Mouse (Mus musculus) liver, adult 2 months (tissue): ENCODE data around the gene Emid1. TPM values are rescaled to one million over a fixed set of nuclear protein-coding genes. Genes with fewer than 3 reads are reported as not detected.

Experiments used
- DNase-seq: peaks from one replicate; pipeline ENCODE4 v3.0.0-alpha.2; 2011; ENCODE audit warnings: low read depth, low spot score; ENCODE audit errors: extremely low read depth
- H3K27ac ChIP-seq: fragments of 200-500 bp; replicated peaks from 2 replicates; pipeline ENCODE4 v1.5.1; 2012; ENCODE audit warnings: low read depth, mild to moderate bottlenecking, control low read depth, inconsistent platforms, low read length; ENCODE audit not compliant: insufficient read depth
- H3K27me3 ChIP-seq: fragments of 200-500 bp; 2 replicates; pipeline ENCODE4 v1.6.1; 2012; ENCODE audit warnings: mild to moderate bottlenecking, moderate library complexity, low read length, inconsistent platforms; ENCODE audit not compliant: control insufficient read depth, insufficient read depth
- H3K36me3 ChIP-seq: fragments of 200-500 bp; 2 replicates; pipeline ENCODE4 v1.6.1; 2012; ENCODE audit warnings: low read length, inconsistent platforms; ENCODE audit not compliant: control insufficient read depth, insufficient read depth
- H3K4me1 ChIP-seq: fragments of 200-500 bp; 2 replicates; pipeline ENCODE4 v1.6.1; 2011; ENCODE audit warnings: low read length; ENCODE audit not compliant: control insufficient read depth, insufficient read depth
- H3K4me3 ChIP-seq: fragments of 200-500 bp; 2 replicates; pipeline ENCODE4 v1.5.1; 2011; ENCODE audit warnings: low read depth, mild to moderate bottlenecking, control low read depth, low read length, moderate library complexity; ENCODE audit not compliant: insufficient read depth
- H3K79me2 ChIP-seq: fragments of 200-500 bp; 2 replicates; pipeline ENCODE4 v1.6.1; 2012; ENCODE audit warnings: inconsistent platforms, mild to moderate bottlenecking, low read length, moderate library complexity; ENCODE audit not compliant: control insufficient read depth, insufficient read depth
- H3K9ac ChIP-seq: fragments of 200-500 bp; 2 replicates; pipeline ENCODE4 v1.6.1; 2012; ENCODE audit warnings: low read depth, mild to moderate bottlenecking, control low read depth, inconsistent platforms, low read length
- CTCF ChIP-seq: fragments of 200-500 bp; IDR thresholded peaks from 2 replicates; pipeline ENCODE4 v1.5.1; 2011; ENCODE audit warnings: low read depth, low read length, control low read depth
- POLR2A ChIP-seq: fragments of 200-500 bp; IDR thresholded peaks from 2 replicates; pipeline ENCODE4 v1.6.1; 2011; ENCODE audit warnings: low read length, control low read depth; ENCODE audit not compliant: insufficient read depth; ENCODE audit errors: extremely low read depth
- WGBS: fragments of 180-500 bp; shearing (Covaris S2); methylation state at CpG from one replicate; pipeline ENCODE4 v1.1.7; 2018; 5-methylcytosine and 5-hydroxymethylcytosine counted together
- polyA plus RNA-seq: library from polyadenylated mRNA; depleted of rRNA; stranded (reverse); fragments of >200 nt; gene quantifications from 2 replicates; pipeline ENCODE4 v1.2.3, GENCODE M21; 2012
- total RNA-seq: library from RNA; depleted of rRNA; stranded (reverse); fragments of >200 nt; gene quantifications from 2 replicates; pipeline ENCODE4 v1.2.3, GENCODE M21; 2014

Emid1 gene
- total and polyA plus RNA-seq, 2 experiments = 0.28 to 0.65 TPM

DNA sequence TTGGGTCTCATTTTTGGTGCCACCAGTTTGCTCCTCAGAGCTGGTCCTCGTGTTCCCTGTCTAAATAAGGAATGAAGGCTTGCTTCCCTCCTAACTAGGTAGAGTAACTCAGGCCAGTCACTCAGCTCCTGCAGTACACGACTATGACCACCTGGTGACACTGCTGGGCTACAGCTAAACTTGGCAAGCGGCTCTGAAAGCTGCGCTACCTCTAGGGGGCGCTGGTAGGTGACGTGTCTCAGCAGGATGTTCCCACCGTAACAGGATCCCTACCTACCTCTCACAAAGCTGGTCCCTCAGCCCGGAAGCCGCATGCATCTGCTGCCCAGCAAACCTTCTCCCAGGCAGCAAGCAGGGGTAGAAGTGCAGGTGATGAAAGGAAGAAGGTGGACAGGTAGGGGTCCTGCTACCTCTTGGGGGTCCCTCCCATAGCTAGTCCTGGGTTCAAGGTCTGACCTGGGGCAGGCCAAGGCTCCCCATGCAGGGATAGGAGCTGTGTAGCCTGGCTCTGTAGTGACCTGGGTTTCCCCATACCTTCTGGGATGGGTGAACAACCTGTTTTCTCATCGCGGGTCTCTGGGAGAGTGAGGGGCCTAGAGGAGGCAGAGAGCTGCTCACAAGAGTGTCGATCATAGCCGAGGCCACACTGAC, 37.0 kb downstream of the Emid1 start:
- Histone ChIP-seq H3K4me3 (no peak overlapping the region), H3K27me3 (no peaks in the 10 kb centered on the region), H3K79me2 (no peaks in the 10 kb centered on the region), H3K9ac (no peak overlapping the region), H3K27ac (no peak overlapping the region), H3K36me3 (no peaks in the 10 kb centered on the region), H3K4me1 (no peaks in the 10 kb centered on the region)
- peak; percentile 59 for DNase-seq
- 29% methylated on average over 13 of the region's 13 CpGs for WGBS
- TF ChIP-seq CTCF (peak; percentile 100), POLR2A (no peak)

DNA sequence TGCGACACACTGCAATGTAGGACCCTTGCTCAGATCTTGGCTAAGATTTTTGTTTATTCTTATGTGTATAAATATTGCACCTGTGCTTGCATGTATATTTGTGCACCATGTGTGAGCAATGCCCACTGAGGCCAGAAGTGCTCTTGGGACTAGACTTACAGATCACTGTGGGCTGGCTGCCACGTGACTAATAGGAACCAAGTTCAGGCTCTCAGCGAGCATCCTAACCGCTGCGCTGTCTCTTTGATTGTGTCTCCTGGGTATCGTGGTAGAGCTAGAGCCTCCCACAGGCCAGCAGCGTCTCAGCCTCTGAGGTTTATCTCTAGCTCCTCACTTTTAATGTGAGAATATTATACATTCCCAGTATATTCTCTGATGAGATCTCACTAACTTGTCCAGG, 38.4 kb downstream of the Emid1 start:
- H3K27me3 ChIP-seq = no peaks in the 10 kb centered on the region
- no peak overlapping the region for H3K4me3 ChIP-seq
- H3K27ac ChIP-seq = no peak overlapping the region
- H3K9ac ChIP-seq = no peak overlapping the region
- 93% methylated on average over 7 of the region's 7 CpGs for WGBS
- H3K36me3 ChIP-seq = no peaks in the 10 kb centered on the region
- no peaks in the 10 kb centered on the region for H3K4me1 ChIP-seq
- TF ChIP-seq CTCF = no peak
- TF ChIP-seq POLR2A = no peak
- no peak for DNase-seq
- no peaks in the 10 kb centered on the region for H3K79me2 ChIP-seq

DNA sequence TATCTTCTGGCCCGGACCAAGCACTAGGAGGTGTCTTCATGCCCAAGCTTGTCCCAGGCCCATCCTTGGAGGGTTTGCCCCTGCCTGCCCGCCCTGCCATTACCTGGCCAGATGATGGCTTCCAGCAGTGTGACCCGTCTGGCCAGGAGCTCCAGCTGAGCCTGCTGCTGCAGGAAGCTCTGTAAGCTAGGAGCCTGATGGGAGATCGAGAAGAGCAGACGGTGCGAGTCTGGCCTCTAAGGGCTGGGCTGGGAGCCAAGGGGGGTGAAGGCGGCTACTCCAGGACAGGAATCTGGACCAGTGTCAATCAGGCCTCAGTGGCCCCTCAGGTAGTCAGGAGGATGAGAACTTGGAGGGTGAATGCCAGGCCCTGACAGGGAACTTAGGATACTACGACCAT, 42.6 kb downstream of the Emid1 start:
- WGBS = 91% methylated on average over 8 of the region's 8 CpGs
- no peak for DNase-seq
- Histone ChIP-seq H3K27ac (no peak overlapping the region), H3K79me2 (no peaks in the 10 kb centered on the region), H3K36me3 (no peaks in the 10 kb centered on the region), H3K4me1 (no peaks in the 10 kb centered on the region), H3K9ac (no peak overlapping the region), H3K4me3 (no peak overlapping the region), H3K27me3 (no peaks in the 10 kb centered on the region)
- TF ChIP-seq CTCF = no peak
- TF ChIP-seq POLR2A = no peak

DNA sequence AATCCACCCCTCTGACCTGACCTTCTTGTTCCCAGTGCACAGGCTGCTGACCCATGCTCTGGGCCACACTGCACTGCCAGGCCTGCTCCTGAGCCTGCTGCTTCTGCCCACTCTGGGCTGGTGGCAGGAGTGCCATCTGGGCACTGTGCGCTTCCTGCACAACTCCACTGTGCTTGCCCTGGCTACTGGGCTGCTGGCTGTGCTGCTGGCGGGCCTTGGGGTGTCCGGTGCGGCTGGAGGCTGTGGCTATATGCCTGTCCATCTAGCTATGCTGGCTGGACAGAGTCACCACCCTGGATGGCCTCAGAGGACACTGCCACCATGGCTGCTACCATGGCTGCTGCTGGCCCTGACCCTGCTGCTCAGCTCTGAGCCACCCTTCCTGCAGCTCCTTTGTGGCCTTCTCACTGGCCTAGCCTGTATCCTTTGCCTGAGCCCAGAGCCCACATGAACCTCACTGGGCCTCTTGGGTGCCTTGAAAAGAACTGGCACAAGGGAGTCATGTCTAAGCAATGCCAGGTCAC, 48.0 kb downstream of the Emid1 start:
- Histone ChIP-seq H3K27me3 (no peaks in the 10 kb centered on the region), H3K36me3 (no peaks in the 10 kb centered on the region; the same call in 1 of the 2 replicates), H3K79me2 (no peaks in the 10 kb centered on the region), H3K27ac (no peak overlapping the region), H3K9ac (no peak overlapping the region), H3K4me1 (peaks cover 6% of the 10 kb centered on the region; the same call in 1 of the 2 replicates), H3K4me3 (no peak overlapping the region)
- TF ChIP-seq POLR2A (no peak), CTCF (no peak)
- WGBS = 95% methylated on average over 4 of the region's 4 CpGs
- DNase-seq = no peak

DNA sequence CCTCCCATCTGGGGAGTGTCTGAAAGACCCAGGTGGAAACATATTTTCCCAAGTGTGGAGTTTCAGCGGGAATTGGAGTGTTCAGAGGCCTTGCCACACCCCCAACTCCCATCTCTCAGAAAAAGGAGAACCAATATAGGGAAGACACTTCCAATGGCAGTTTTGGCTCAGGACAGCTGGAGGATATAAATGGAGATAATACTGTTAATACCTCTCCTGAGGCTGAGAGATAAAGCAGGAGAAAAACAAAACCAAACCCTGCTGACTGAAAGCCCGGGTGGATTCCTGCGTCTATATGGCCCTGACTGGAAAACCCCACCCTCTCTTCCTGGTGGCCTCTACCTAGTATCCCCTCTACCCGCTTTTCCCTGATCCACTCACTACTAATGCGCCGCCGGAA, 49.7 kb downstream of the Emid1 start:
- H3K9ac ChIP-seq = no peak overlapping the region
- H3K27ac ChIP-seq = no peak overlapping the region
- H3K4me3 ChIP-seq = no peak overlapping the region
- no peaks in the 10 kb centered on the region for H3K27me3 ChIP-seq
- peaks cover 9% of the 10 kb centered on the region; the same call in 1 of the 2 replicates for H3K4me1 ChIP-seq
- H3K36me3 ChIP-seq = no peaks in the 10 kb centered on the region; the same call in 1 of the 2 replicates
- 87% methylated on average over 7 of the region's 7 CpGs for WGBS
- peaks cover 14% of the 10 kb centered on the region; the same call in 1 of the 2 replicates for H3K79me2 ChIP-seq
- no peak for DNase-seq
- TF ChIP-seq CTCF (no peak), POLR2A (no peak)

DNA sequence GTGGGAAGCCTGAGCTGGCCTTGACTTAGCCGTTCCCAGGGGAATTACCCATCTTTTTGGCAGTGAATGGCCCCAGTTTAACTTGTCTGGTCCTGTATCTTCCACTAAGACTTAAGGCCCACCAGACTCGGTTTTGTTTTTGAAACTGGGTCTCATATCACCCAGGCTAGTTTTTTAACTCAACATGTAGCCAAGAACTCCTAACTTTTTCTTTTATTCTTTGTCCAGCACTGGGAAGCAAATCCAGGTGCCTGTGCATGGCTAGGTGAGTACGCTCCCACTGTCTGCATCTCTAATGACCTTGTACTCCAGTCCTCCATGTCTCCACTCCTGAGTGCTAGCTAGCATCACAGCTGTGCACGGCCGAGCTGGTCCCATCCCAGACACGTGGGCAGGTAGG, 50.4 kb downstream of the Emid1 start:
- no peaks in the 10 kb centered on the region for H3K27me3 ChIP-seq
- no peak for DNase-seq
- WGBS = 88% methylated on average over 6 of the region's 6 CpGs
- no peak for TF ChIP-seq POLR2A
- no peak for TF ChIP-seq CTCF
- H3K36me3 ChIP-seq = no peaks in the 10 kb centered on the region; the same call in 1 of the 2 replicates
- peaks cover 11% of the 10 kb centered on the region; the same call in 1 of the 2 replicates for H3K4me1 ChIP-seq
- no peak overlapping the region for H3K9ac ChIP-seq
- H3K4me3 ChIP-seq = no peak overlapping the region
- H3K79me2 ChIP-seq = peaks cover 20% of the 10 kb centered on the region; the same call in 1 of the 2 replicates
- H3K27ac ChIP-seq = no peak overlapping the region
